Mouse (Mus musculus) stomach, embryonic 16.5 days (tissue): Measurements from ENCODE around the gene Aldh16a1. TPM values are rescaled to one million over a fixed set of nuclear protein-coding genes. Genes with fewer than 3 reads are reported as not detected.
"Not testable (repeated sequence)": the region's sequence is repeated elsewhere in the genome, so short reads cannot be mapped to it uniquely, and the experiment has no call there.

ENCODE experiments used
- ATAC-seq: fragments of 200-750 bp; cut with Nextera tagmentation; 2 replicates; pipeline ENCODE4 v1.8.0; 2017; ENCODE audit warnings: moderate number of reproducible peaks, moderate TSS enrichment; ENCODE audit not compliant: insufficient read depth, low FRiP score
- H3K27ac ChIP-seq: fragments of 300-500 bp; sonication (generic); 2 replicates; pipeline ENCODE4 v1.5.1; 2014; ENCODE audit warnings: low read length
- H3K27me3 ChIP-seq: fragments of 300-500 bp; sonication (generic); 2 replicates; pipeline ENCODE4 v1.6.1; 2014; ENCODE audit warnings: low read length, control low read depth, mixed read lengths; ENCODE audit not compliant: control insufficient read depth, insufficient read depth
- H3K36me3 ChIP-seq: fragments of 300-500 bp; sonication (generic); 2 replicates; pipeline ENCODE4 v1.6.1; 2014; ENCODE audit warnings: low read length; ENCODE audit not compliant: control insufficient read depth, insufficient read depth
- H3K4me1 ChIP-seq: fragments of 300-500 bp; sonication (generic); 2 replicates; pipeline ENCODE4 v1.6.1; 2014; ENCODE audit warnings: low read length, control low read depth, mixed read lengths; ENCODE audit not compliant: control insufficient read depth, insufficient read depth
- H3K4me2 ChIP-seq: fragments of 300-500 bp; sonication (generic); 2 replicates; pipeline ENCODE4 v1.6.1; 2014; ENCODE audit warnings: low read depth, low read length, mixed read lengths
- H3K4me3 ChIP-seq: fragments of 300-500 bp; sonication (generic); replicated peaks from 2 replicates; pipeline ENCODE4 v1.5.1; 2014; ENCODE audit warnings: mild to moderate bottlenecking, low read length
- H3K9ac ChIP-seq: fragments of 300-500 bp; sonication (generic); 2 replicates; pipeline ENCODE4 v1.6.1; 2014; ENCODE audit warnings: low read length
- H3K9me3 ChIP-seq: fragments of 300-500 bp; sonication (generic); replicated peaks from 2 replicates; pipeline ENCODE4 v1.6.1; 2016; ENCODE audit warnings: low read length, control low read depth; ENCODE audit not compliant: control insufficient read depth
- WGBS: fragments of 180-500 bp; shearing (Covaris S2); extraction: QIAGEN DNeasy Blood & Tissue Kit; methylation state at CpG from one replicate; pipeline ENCODE4 v1.1.7; 2014; 5-methylcytosine and 5-hydroxymethylcytosine counted together
- polyA plus RNA-seq: library from polyadenylated mRNA; unstranded; fragments of >200 nt; fragmentation: Nextera tagmentation; extraction: Ambion mirVana; gene quantifications from 2 replicates; pipeline ENCODE4 v1.2.1, GENCODE M21; 2015

Aldh16a1 gene
- polyA plus RNA-seq, 1 experiment from 2014 or later = 49.2 TPM

DNA sequence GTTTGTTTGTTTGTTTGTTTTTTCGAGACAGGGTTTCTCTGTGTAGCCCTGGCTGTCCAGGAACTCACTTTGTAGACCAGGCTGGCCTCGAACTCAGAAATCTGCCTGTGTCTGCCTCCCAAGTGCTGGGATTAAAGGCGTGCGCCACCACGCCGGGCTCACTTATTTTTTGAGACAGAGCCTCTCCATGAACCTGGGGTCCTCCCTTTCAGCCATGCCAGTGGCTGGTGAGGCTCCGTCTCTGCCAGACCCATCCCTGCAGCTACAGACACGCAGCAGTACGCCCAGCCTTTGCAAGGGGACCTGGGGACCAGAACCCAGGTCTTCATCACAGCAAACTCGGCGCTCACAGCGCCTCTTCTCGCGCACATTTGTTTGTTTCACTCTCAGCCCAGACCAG, 58.4 kb downstream of the Aldh16a1 start:
- WGBS = 94% methylated on average over 14 of the region's 14 CpGs
- not testable (repeated sequence) for H3K36me3 ChIP-seq

GRCm38 (mm10) chr7:45095367-45095766, 59.0 kb downstream of the Aldh16a1 start:
- no peak for ATAC-seq
- no peak overlapping the region for H3K27ac ChIP-seq
- no peak overlapping the region for H3K4me3 ChIP-seq

More for the DNA sequence above, 58.4 kb downstream of the Aldh16a1 start:
- H3K4me3 ChIP-seq, H3K4me2 ChIP-seq, H3K27ac ChIP-seq, ATAC-seq, H3K27me3 ChIP-seq, H3K4me1 ChIP-seq, H3K9ac ChIP-seq, H3K9me3 ChIP-seq: not testable (repeated sequence)

GRCm38 (mm10) chr7:45094121-45094520, 60.3 kb downstream of the Aldh16a1 start:
- no peaks in the 10 kb centered on the region for H3K36me3 ChIP-seq
- WGBS = 36% methylated on average over 7 of the region's 7 CpGs
- H3K9ac ChIP-seq = no peak overlapping the region
- peaks cover 8% of the 10 kb centered on the region for H3K4me1 ChIP-seq
- ATAC-seq = no peak
- H3K9me3 ChIP-seq = no peaks in the 10 kb centered on the region
- H3K27me3 ChIP-seq = no peaks in the 10 kb centered on the region
- no peak overlapping the region for H3K4me2 ChIP-seq
- H3K27ac ChIP-seq = no peak overlapping the region
- no peak overlapping the region for H3K4me3 ChIP-seq

More at GRCm38 (mm10) chr7:45095367-45095766, 59.0 kb downstream of the Aldh16a1 start:
- Histone ChIP-seq H3K9me3 (no peaks in the 10 kb centered on the region), H3K4me2 (no peak overlapping the region), H3K4me1 (peaks cover 8% of the 10 kb centered on the region), H3K27me3 (no peaks in the 10 kb centered on the region), H3K36me3 (no peaks in the 10 kb centered on the region), H3K9ac (no peak overlapping the region)
- WGBS = 76% methylated on average over 6 of the region's 6 CpGs

DNA sequence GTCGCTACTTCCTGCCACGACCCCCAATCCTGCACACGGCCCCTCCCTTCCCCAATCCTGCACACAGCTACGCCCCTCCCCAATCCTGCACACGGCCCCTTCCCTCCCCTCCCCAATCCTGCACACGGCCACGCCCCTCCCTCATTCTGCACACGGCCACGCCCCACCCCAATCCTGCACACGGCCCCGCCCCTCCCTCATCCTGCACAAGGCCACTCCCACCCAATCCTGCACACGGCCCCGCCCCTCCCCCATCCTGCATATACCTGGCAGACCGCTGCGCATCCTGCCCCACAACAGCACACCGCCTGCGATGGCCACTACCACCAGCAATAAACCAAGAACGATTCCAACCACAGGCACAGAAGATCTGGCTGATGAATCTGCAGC, 60.9 kb downstream of the Aldh16a1 start:
- no peaks in the 10 kb centered on the region for H3K36me3 ChIP-seq
- H3K9ac ChIP-seq = no peak overlapping the region; the same call in 1 of the 2 replicates
- H3K4me1 ChIP-seq = peaks cover 8% of the 10 kb centered on the region
- 35% methylated on average over 18 of the region's 18 CpGs for WGBS
- H3K27me3 ChIP-seq = no peaks in the 10 kb centered on the region
- no peak overlapping the region for H3K4me3 ChIP-seq
- H3K27ac ChIP-seq = peak overlapping the region; percentile 73
- H3K9me3 ChIP-seq = no peaks in the 10 kb centered on the region
- H3K4me2 ChIP-seq = no peak overlapping the region
- no peak for ATAC-seq

DNA sequence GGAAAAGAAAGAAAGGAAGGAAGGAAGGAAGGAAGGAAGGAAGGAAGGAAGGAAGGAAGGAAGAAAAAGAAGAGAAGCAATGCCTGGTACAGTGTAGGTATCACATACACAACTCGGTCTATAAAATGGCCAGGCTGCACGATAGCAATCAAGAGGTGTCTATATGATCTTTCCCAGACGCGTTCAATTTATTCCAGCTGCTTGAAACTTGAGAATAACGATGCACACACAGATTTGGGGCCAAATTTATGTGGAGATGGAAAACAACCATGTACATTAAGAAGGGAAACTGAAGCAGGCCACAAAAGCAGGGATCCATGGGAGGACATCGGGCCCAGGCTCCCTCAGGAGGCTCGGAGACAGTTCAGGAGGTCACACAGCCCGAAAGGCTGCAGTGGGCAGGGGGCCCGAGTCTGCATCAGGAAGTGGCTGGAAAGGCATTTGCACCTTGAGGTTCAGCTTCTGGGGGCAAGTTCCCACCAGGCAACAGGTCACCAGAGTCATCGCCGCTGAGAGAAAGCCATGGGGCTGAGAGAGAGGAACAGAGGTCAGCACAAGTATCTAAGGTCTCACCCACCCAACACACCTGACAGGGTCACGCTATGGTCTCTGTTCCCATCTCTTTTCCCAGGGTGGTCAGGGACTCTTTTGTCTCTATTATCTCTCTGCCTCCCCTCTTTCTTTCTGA, 61.4 kb downstream of the Aldh16a1 start:
- Histone ChIP-seq H3K4me2 (0 out of 2 replicates have a peak overlapping the region, but pooled peaks have one; percentile 15), H3K27me3 (no peaks in the 10 kb centered on the region), H3K9ac (no peak overlapping the region; the same call in 1 of the 2 replicates), H3K9me3 (no peaks in the 10 kb centered on the region), H3K27ac (peak overlapping the region; percentile 73), H3K36me3 (no peaks in the 10 kb centered on the region), H3K4me1 (peaks cover 8% of the 10 kb centered on the region), H3K4me3 (no peak overlapping the region)
- no peak for ATAC-seq
- 39% methylated on average over 12 of the region's 12 CpGs for WGBS

DNA sequence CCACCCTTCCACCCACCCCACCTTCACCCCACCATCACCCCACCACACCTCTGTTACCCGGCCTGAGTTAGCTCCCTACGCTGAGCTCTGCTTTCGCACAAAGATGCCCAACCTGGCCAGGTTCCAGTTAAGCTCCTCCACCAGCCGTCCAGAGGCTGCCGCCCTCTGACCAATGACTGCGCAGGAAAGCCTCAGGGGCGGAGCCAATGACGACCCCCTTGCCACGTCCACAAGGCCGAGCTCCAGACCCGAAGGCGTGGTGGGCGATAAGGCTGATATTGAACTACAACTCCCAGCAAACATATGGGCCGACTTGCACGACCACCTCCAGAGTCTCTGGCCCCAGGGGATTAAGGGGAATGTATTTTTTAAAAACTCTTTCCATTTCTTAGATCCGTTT, 62.3 kb downstream of the Aldh16a1 start, which contains the start of gene Rcn3:
Gene Rcn3 (minus strand): TSS at position 174 of the 400 bp plus-strand sequence.
- peak; percentile 95 for ATAC-seq
- H3K9me3 ChIP-seq = no peaks in the 10 kb centered on the region
- H3K4me1 ChIP-seq = peaks cover 8% of the 10 kb centered on the region
- under 1% methylated on average over 16 of the region's 16 CpGs for WGBS
- H3K4me2 ChIP-seq = peak within 1 kb of the TSS; percentile 56
- no peaks in the 10 kb centered on the region for H3K27me3 ChIP-seq
- H3K9ac ChIP-seq = peak within 1 kb of the TSS; percentile 81
- peak within 1 kb of the TSS; percentile 90 for H3K27ac ChIP-seq
- 0 out of 2 replicates have a peak, but pooled peaks cover 3% of the 10 kb centered on the region for H3K36me3 ChIP-seq
- peak within 1 kb of the TSS; percentile 49 for H3K4me3 ChIP-seq

DNA sequence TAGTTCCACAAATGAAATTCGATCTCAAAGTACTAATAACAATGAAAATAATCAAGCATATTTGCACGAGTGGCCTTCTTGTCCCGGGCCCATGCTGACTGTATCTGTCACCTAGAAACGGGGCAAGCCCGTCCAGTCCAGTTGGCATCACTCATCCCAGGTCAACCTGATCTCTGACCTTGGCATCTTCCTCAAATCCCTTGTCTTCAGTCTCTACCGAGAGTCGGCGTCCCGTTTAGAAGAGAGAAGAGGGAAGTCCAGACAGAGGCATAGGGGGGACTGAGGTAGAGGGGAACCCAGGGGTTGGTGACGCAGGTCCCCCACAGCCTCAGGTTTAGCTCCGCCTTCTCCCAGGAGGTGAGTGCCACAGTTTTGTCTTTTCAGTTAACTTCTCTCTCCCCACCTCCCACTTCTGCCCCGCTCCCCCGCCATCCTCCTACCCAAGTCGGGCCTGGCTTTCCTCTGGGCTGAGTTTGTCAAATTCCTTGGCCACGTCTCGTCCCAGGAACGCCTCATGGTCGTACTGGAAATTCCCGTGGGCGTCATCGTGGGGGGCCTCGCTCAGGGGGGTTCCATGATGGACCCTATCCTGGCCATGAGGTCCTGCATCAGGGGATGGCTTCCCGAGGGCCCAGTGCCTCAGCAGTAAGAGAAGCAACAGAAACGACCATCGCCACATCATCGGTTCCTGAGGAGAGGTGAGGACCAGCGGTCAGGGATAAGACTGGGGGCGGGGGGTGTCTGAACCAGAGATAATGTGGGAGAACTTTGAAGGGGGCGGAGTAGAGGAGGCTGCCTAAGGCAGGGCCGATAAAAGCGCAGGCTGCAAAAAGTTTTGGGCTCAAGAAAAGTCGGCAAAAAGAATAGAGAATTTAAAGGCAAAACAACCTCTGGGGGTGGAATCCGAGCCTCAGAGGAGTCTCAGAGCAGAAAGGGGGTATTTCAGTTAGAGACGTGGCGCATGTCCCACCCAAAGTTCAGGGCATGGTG, 63.1 kb downstream of the Aldh16a1 start:
- Histone ChIP-seq H3K9me3 (no peaks in the 10 kb centered on the region), H3K27ac (peak overlapping the region; percentile 90), H3K4me2 (peak overlapping the region; percentile 56), H3K27me3 (no peaks in the 10 kb centered on the region), H3K4me3 (peak overlapping the region; percentile 49), H3K9ac (peak overlapping the region; percentile 81), H3K36me3 (peaks cover 7% of the 10 kb centered on the region), H3K4me1 (peaks cover 8% of the 10 kb centered on the region)
- WGBS = 8% methylated on average over 35 of the region's 35 CpGs
- peak; percentile 48 for ATAC-seq
